Mouse (Mus musculus): ENCODE measurements around the gene Rab11fip3. TPM values are rescaled to one million over a fixed set of nuclear protein-coding genes. Genes with fewer than 3 reads are reported as not detected.

The Rab11fip3 gene
- polyA plus RNA-seq, 1 experiment from 2014 or later, result 24.2 TPM

DNA sequence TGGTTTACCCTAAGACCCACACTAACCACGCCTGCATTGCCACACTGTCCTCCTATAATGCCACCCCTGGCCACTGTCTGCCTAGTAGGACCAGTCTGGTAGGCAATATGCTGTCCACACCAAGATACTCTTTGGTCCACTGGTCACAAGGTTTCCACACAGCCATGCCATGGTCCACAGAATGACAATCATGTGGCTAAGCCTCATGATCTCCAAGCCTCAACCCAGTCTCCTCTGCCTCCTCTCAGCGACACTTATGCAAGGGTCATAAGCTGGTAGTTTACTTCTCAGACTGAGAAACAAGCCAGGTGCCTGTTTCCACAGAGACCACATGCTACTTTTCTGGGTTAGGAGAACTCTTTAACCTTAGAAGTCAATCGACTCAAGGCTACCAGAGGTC lies 86.4 kb downstream of the Rab11fip3 start:
- WGBS, result 68% methylated on average over 3 of the region's 3 CpGs

DNA sequence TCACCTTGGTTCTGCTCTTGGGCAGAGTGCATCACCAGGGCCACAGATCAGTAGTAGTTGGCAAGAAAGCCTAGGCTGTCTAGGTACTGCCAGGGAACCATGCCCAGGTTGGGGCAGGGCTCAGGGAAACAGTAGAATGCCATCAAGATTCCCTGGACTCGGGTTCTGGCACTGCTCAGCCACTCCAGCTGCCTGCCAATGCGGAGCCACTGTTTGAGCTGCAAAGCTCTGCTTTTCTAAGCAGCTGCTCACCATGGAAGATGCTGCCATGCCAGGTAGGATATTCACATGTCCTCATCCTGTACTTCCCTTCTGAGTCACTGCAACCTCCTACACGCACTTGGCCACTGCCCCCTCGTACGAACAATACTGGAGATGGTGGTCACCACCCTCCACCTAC lies 88.5 kb downstream of the Rab11fip3 start:
- Histone ChIP-seq H3K4me3 (ENCODE audit: low read length) (no peak overlapping the region), H3K4me1 (ENCODE audit: control insufficient read depth, insufficient read depth, low read length) (peaks cover 14% of the 10 kb centered on the region; the same call in 1 of the 2 replicates), H3K9ac (ENCODE audit: low read depth, low read length) (no peak overlapping the region), H3K9me3 (ENCODE audit: control insufficient read depth, low read length) (no peaks in the 10 kb centered on the region), H3K27ac (ENCODE audit: low read depth, low read length) (no peak overlapping the region), H3K36me3 (ENCODE audit: control insufficient read depth, insufficient read depth, low read length) (no peaks in the 10 kb centered on the region), H3K4me2 (replicated peaks; ENCODE audit: low read depth, low read length) (no peak overlapping the region), H3K27me3 (ENCODE audit: control insufficient read depth, insufficient read depth, low read length) (no peaks in the 10 kb centered on the region)
- 84% methylated on average over 5 of the region's 5 CpGs for WGBS
- ATAC-seq (ENCODE audit: low FRiP score, low TSS enrichment), result no peak

More for the DNA sequence above, 86.4 kb downstream of the Rab11fip3 start:
- Histone ChIP-seq H3K27ac (ENCODE audit: low read depth, low read length) (no peak overlapping the region), H3K9me3 (ENCODE audit: control insufficient read depth, low read length) (no peaks in the 10 kb centered on the region), H3K9ac (ENCODE audit: low read depth, low read length) (no peak overlapping the region), H3K4me1 (ENCODE audit: control insufficient read depth, insufficient read depth, low read length) (peaks cover 14% of the 10 kb centered on the region; the same call in 1 of the 2 replicates), H3K4me2 (replicated peaks; ENCODE audit: low read depth, low read length) (no peak overlapping the region), H3K36me3 (ENCODE audit: control insufficient read depth, insufficient read depth, low read length) (no peaks in the 10 kb centered on the region), H3K27me3 (ENCODE audit: control insufficient read depth, insufficient read depth, low read length) (no peaks in the 10 kb centered on the region), H3K4me3 (ENCODE audit: low read length) (no peak overlapping the region)
- no peak for ATAC-seq (ENCODE audit: low FRiP score, low TSS enrichment)

DNA sequence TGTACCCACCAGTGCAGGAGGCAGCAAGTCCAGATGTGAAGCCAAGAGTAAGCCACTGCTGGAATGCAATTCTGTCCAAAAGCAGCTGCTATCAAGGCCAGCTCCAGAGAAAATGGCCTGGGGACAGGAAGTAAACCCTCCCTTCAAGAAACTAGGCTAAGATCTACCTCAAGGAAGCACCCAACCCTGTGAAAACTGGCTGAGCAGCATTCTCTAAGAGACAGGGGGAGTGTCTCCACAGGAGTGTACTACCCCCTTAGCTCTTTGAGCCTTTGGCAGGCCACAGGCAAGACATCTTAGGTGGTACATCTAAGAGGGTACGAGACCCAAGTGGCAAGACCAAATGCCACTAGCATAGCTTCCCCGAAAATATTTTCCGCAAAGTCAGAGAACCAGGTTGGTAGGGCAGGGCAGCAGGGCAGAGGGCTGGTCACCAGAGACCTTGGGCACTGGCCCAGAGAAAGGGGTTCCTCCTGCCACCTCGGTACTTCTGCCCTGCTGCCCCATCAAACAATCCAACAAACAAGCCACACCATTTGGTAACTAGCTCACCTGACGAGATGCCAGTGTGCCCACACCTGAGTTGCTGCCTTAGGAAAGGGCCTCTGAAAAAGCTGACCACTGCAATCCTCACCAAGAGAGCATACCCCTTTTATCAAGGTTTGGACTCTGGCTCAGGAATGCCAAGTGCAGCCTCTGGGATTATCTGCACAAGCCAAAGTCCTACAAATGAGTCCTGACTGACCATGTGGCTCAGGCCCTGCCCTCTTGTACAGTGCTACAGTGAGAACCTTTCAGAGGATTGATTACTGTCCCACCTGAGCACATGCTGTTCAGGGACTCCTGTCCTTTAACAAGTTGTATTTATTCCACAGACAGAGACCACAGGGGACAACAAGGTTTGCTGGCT lies 89.3 kb downstream of the Rab11fip3 start:
- H3K4me1 ChIP-seq (ENCODE audit: control insufficient read depth, insufficient read depth, low read length), result peaks cover 14% of the 10 kb centered on the region; the same call in 1 of the 2 replicates
- no peaks in the 10 kb centered on the region for H3K9me3 ChIP-seq (ENCODE audit: control insufficient read depth, low read length)
- no peak overlapping the region for H3K4me3 ChIP-seq (ENCODE audit: low read length)
- no peak overlapping the region for H3K4me2 ChIP-seq (replicated peaks; ENCODE audit: low read depth, low read length)
- H3K9ac ChIP-seq (ENCODE audit: low read depth, low read length), result no peak overlapping the region; the same call in 1 of the 2 replicates
- no peaks in the 10 kb centered on the region for H3K27me3 ChIP-seq (ENCODE audit: control insufficient read depth, insufficient read depth, low read length)
- 87% methylated on average over 5 of the region's 5 CpGs for WGBS
- H3K27ac ChIP-seq (ENCODE audit: low read depth, low read length), result 0 out of 2 replicates have a peak overlapping the region, but pooled peaks have one; percentile 30
- no peaks in the 10 kb centered on the region for H3K36me3 ChIP-seq (ENCODE audit: control insufficient read depth, insufficient read depth, low read length)
- ATAC-seq (ENCODE audit: low FRiP score, low TSS enrichment), result no peak

DNA sequence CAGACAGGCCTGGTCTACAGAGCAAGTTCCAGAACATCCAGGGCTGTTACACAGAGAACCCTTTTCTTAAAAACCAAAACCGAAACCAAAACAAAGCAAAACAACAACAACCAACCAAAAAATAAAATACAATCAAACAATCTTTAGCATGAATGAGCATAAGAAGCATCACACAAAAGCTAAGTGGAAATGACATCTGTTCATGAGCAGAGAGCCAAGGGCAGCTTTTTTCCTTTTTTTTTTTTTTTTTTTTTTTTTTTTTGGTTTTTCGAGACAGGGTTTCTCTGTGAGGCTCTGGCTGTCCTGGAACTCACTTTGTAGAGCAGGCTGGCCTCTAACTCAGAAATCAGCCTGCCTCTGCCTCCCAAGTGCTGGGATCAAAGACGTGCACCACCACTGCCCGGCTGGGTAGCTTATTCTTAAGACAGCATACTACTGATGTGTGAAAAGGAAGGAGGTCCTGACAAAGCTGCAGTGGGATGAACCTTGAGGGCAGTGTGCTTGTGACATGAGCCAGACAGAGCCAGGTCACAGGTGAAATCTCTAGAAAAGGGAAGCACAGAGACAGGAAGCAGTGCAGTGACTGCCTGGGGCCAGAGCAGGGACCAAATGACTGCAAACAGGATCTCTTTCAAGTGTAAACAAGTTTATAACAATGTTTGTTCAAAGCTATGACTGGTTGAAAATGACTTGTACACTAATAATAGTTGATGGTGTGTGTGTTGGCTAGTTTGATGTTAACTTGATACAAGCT lies 98.2 kb downstream of the Rab11fip3 start:
- H3K9ac ChIP-seq (ENCODE audit: low read depth, low read length), result no peak overlapping the region
- no peaks in the 10 kb centered on the region for H3K9me3 ChIP-seq (ENCODE audit: control insufficient read depth, low read length)
- H3K36me3 ChIP-seq (ENCODE audit: control insufficient read depth, insufficient read depth, low read length), result 0 out of 2 replicates have a peak, but pooled peaks cover 3% of the 10 kb centered on the region
- H3K27ac ChIP-seq (ENCODE audit: low read depth, low read length), result no peak overlapping the region
- no peak overlapping the region for H3K4me2 ChIP-seq (replicated peaks; ENCODE audit: low read depth, low read length)
- 88% methylated on average over 4 of the region's 4 CpGs for WGBS
- H3K27me3 ChIP-seq (ENCODE audit: control insufficient read depth, insufficient read depth, low read length), result no peaks in the 10 kb centered on the region
- no peak for ATAC-seq (ENCODE audit: low FRiP score, low TSS enrichment)
- H3K4me3 ChIP-seq (ENCODE audit: low read length), result no peak overlapping the region
- 0 out of 2 replicates have a peak, but pooled peaks cover 10% of the 10 kb centered on the region for H3K4me1 ChIP-seq (ENCODE audit: control insufficient read depth, insufficient read depth, low read length)

DNA sequence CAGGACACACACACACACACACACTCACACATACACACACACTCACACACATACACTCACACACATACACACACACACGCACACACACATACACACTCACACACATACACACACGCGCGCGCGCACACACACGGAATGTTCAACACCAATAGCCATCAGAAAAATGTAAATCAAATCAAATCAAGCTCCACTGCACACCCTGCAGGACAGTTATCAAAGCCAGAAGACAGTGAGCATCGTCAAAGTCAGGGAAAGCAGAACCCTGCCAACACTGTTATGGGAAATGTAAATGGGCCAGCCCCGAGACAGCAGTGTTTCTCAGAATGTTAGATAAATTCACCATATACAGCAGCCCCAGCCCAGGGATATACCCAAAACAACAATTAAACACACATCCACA lies 98.9 kb downstream of the Rab11fip3 start:
- Histone ChIP-seq H3K4me2 (replicated peaks; ENCODE audit: low read depth, low read length) (no peak overlapping the region), H3K4me1 (ENCODE audit: control insufficient read depth, insufficient read depth, low read length) (0 out of 2 replicates have a peak, but pooled peaks cover 10% of the 10 kb centered on the region), H3K27me3 (ENCODE audit: control insufficient read depth, insufficient read depth, low read length) (no peaks in the 10 kb centered on the region), H3K4me3 (ENCODE audit: low read length) (no peak overlapping the region), H3K9ac (ENCODE audit: low read depth, low read length) (no peak overlapping the region), H3K27ac (ENCODE audit: low read depth, low read length) (no peak overlapping the region), H3K36me3 (ENCODE audit: control insufficient read depth, insufficient read depth, low read length) (0 out of 2 replicates have a peak, but pooled peaks cover 3% of the 10 kb centered on the region), H3K9me3 (ENCODE audit: control insufficient read depth, low read length) (no peaks in the 10 kb centered on the region)
- 93% methylated on average over 9 of the region's 9 CpGs for WGBS
- ATAC-seq (ENCODE audit: low FRiP score, low TSS enrichment), result no peak

DNA sequence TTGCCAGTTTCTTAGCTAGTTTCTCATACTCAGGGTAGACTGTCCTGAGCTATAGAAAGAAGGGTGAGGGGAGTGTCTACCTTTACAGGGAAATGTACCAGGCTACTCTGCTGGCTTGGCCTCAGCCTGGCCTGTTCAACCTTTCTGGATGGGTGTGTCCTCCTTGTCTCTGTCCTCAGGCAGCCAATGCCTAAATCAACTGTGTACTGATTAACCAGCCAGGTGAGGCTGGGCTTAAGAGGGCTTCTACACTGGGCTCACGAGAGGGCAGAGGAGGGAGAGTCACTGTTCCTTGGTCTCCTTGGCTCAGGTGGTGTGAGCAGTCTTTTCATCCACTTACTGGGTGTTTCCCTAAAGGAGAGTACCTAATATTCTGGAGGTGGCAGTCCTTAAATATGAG lies 101.2 kb downstream of the Rab11fip3 start:
- Histone ChIP-seq H3K27ac (ENCODE audit: low read depth, low read length) (no peak overlapping the region), H3K9me3 (ENCODE audit: control insufficient read depth, low read length) (no peaks in the 10 kb centered on the region), H3K36me3 (ENCODE audit: control insufficient read depth, insufficient read depth, low read length) (peaks cover 10% of the 10 kb centered on the region), H3K9ac (ENCODE audit: low read depth, low read length) (no peak overlapping the region), H3K4me1 (ENCODE audit: control insufficient read depth, insufficient read depth, low read length) (0 out of 2 replicates have a peak, but pooled peaks cover 10% of the 10 kb centered on the region), H3K4me3 (ENCODE audit: low read length) (no peak overlapping the region), H3K27me3 (ENCODE audit: control insufficient read depth, insufficient read depth, low read length) (no peaks in the 10 kb centered on the region), H3K4me2 (replicated peaks; ENCODE audit: low read depth, low read length) (no peak overlapping the region)
- ATAC-seq (ENCODE audit: low FRiP score, low TSS enrichment), result no peak
- WGBS, result 68% methylated on average over 1 of the region's 1 CpGs

DNA sequence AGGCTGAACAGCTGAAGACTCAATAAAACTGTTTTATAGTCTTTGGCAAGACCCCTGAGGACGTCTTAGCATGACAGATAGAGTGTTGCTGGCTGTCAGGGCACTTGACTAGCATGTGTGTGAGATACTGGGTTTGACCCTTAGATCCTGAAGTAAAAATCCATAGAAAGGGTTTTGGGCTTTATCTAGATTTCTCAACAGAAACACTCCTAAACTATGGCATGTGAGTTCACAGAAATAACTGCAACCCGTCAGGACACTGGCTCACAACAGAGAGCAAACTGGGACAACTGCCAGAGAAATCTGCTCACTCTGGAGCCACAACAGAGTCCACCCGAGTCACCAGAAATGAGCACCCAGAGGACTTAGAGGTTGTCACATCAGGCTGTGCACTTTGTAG lies 101.7 kb downstream of the Rab11fip3 start:
- no peak for ATAC-seq (ENCODE audit: low FRiP score, low TSS enrichment)

DNA sequence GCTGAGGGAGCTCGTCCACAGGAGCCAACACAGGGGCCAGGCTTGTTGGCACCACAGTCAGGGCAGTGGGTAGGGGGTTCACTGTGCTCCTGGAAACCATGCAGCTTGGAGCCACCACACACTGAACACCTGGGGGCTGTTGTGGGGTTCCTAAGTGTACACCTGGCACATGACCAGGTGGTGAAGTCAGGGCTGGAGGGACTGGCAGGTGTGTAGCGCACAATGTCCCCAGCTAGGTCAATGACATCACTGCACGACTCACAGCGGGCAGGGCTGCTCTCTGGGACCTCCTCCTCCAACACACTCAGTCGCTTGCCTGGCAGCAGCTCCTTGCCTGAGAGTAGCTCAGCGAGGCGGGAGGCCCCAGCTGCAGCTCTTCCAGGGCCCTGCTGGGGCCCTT lies 105.1 kb downstream of the Rab11fip3 start:
- no peak overlapping the region for H3K27ac ChIP-seq (ENCODE audit: low read depth, low read length)
- no peak overlapping the region for H3K4me3 ChIP-seq (ENCODE audit: low read length)
- ATAC-seq (ENCODE audit: low FRiP score, low TSS enrichment), result no peak
- no peak overlapping the region for H3K4me2 ChIP-seq (replicated peaks; ENCODE audit: low read depth, low read length)
- H3K9me3 ChIP-seq (ENCODE audit: control insufficient read depth, low read length), result no peaks in the 10 kb centered on the region
- H3K4me1 ChIP-seq (ENCODE audit: control insufficient read depth, insufficient read depth, low read length), result 0 out of 2 replicates have a peak, but pooled peaks cover 10% of the 10 kb centered on the region
- H3K27me3 ChIP-seq (ENCODE audit: control insufficient read depth, insufficient read depth, low read length), result no peaks in the 10 kb centered on the region
- peaks cover 25% of the 10 kb centered on the region for H3K36me3 ChIP-seq (ENCODE audit: control insufficient read depth, insufficient read depth, low read length)
- WGBS, result 86% methylated on average over 7 of the region's 7 CpGs
- no peak overlapping the region for H3K9ac ChIP-seq (ENCODE audit: low read depth, low read length)

More for the DNA sequence above, 101.7 kb downstream of the Rab11fip3 start:
- H3K9ac ChIP-seq (ENCODE audit: low read depth, low read length), result no peak overlapping the region
- no peak overlapping the region for H3K27ac ChIP-seq (ENCODE audit: low read depth, low read length)
- 0 out of 2 replicates have a peak, but pooled peaks cover 10% of the 10 kb centered on the region for H3K4me1 ChIP-seq (ENCODE audit: control insufficient read depth, insufficient read depth, low read length)
- H3K27me3 ChIP-seq (ENCODE audit: control insufficient read depth, insufficient read depth, low read length), result no peaks in the 10 kb centered on the region
- peaks cover 10% of the 10 kb centered on the region for H3K36me3 ChIP-seq (ENCODE audit: control insufficient read depth, insufficient read depth, low read length)
- H3K9me3 ChIP-seq (ENCODE audit: control insufficient read depth, low read length), result no peaks in the 10 kb centered on the region
- WGBS, result 39% methylated on average over 3 of the region's 3 CpGs
- no peak overlapping the region for H3K4me2 ChIP-seq (replicated peaks; ENCODE audit: low read depth, low read length)
- H3K4me3 ChIP-seq (ENCODE audit: low read length), result no peak overlapping the region
